Mouse (Mus musculus): ENCODE measurements at regions not wholly inside any gene's neighbourhood (a gene's known extent, or its start where the extent isn't known, plus 50 kb on each side); places are given as distances from the start of the nearest gene placed in this dataset.

DNA sequence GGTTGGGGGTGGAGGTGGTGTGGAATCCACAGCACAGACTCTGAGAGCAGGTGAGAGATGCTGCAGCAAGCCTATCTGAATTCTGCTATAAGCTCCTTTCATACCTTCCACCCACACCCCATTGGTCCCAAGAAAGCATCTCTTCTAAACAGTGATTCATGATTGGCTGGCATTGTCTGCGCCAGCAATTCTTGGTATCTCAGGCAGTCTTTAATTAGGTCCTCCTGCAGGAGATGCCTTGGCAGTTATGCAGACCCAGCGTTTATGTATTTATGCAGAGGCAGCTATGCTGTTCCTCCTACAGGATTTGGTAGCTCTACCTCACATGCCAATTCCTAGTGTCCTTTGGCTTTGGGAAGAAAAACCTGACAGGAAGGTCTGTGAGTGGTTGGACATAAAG lies 162.9 kb upstream of the Gas1 start:
- H3K4me1 ChIP-seq, result peaks cover 6% of the 10 kb centered on the region; the same call in 1 of the 2 replicates
- H3K4me3 ChIP-seq, result no peak overlapping the region
- H3K27ac ChIP-seq (replicated peaks), result no peak overlapping the region
- H3K9me3 ChIP-seq (replicated peaks), result 0 out of 2 replicates have a peak, but pooled peaks cover 4% of the 10 kb centered on the region
- no peaks in the 10 kb centered on the region for H3K27me3 ChIP-seq (ENCODE audit: low read depth, poor library complexity, severe bottlenecking)
- no peaks in the 10 kb centered on the region for H3K36me3 ChIP-seq
- no peak for DNase-seq (ENCODE audit: low spot score)
- WGBS, result 85% methylated on average over 2 of the region's 2 CpGs

DNA sequence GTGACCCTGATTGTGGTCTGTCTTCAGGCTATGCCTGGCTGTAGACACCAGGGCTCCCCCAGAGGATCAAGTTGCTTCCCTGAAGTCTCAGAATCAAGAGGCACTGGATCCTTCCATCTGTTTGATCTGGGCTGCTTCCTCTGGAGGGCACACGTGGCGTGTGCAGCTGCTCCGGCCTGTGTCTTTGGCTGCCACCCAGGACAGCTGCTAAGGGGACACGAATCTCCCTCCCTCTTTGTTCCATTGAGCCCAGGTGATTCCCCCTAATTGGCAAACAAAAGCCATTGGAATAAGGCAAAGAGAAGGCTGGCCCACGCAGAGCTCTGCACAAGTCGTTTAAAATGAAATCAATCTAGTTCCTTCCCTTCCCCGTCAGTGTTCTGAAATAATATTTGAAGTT lies 170.7 kb upstream of the Gas1 start:
- Histone ChIP-seq H3K4me3 (no peak overlapping the region), H3K4me1 (peaks cover 8% of the 10 kb centered on the region), H3K27me3 (ENCODE audit: low read depth, poor library complexity, severe bottlenecking) (no peaks in the 10 kb centered on the region), H3K9me3 (replicated peaks) (no peaks in the 10 kb centered on the region), H3K27ac (replicated peaks) (peak overlapping the region; percentile 55; the same call in 1 of the 2 replicates), H3K36me3 (no peaks in the 10 kb centered on the region)
- 70% methylated on average over 7 of the region's 7 CpGs for WGBS
- no peak for DNase-seq (ENCODE audit: low spot score)

DNA sequence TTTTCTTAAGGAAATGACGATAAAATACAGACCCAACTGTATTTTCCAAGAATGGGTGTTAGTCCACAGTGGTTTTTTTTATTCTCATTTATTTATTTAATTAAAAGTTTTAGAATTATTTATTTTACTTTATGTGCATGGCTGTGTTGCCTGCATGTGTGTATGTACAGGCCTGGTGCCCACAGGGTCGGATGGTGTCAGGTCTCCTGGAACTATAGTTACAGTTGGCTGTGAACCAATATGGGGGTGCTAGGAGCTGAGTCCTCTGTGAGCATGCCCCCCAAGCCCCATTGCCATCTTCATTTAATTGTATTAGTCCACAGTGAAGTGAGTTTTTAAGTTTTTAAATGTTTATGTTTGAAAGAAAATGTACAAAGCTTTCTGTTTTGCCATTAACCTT lies 171.3 kb upstream of the Gas1 start:
- Histone ChIP-seq H3K36me3 (no peaks in the 10 kb centered on the region), H3K4me3 (no peak overlapping the region), H3K4me1 (peaks cover 13% of the 10 kb centered on the region), H3K27ac (replicated peaks) (no peak overlapping the region), H3K9me3 (replicated peaks) (no peaks in the 10 kb centered on the region), H3K27me3 (ENCODE audit: low read depth, poor library complexity, severe bottlenecking) (no peaks in the 10 kb centered on the region)
- DNase-seq (ENCODE audit: low spot score), result no peak
- WGBS, result 91% methylated on average over 2 of the region's 2 CpGs

DNA sequence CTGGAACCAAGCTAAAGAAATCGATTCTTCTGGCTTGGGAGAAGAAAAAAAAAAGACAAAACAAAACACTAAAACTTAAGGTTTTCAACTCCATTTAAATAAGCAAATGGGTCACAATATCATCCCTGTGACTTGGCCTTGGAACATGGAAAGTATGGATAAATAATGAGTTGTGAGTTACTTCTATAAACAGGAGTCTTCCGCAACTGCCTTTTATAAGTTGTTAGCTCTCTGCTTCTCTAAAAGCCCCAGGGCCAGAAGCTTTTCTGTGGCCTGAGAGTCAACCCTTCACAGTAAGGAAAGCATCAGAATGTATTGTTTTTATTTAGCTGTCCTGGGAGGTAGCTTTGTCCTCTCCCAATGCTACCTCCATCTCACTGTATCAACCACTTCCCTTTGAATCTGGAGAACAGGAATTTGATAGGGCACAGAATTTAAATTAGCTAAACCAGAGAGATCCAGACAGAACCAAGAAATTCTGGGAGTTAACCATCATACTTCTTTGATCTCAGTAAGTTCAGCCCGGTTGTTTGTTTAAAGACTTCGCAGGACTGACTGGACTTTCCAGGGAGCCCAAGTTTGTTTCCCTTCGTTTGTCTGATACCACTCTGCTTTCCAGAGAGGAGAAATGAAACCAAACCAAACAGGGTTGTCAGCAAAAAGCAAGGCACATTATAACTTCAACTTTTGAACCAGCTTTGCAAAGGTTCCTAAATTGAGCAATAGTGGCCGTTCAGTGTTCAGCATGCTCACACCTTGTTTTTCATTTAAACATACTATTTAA lies 178.7 kb upstream of the Gas1 start:
- 75% methylated on average over 6 of the region's 6 CpGs for WGBS
- H3K4me1 ChIP-seq, result peaks cover 13% of the 10 kb centered on the region
- no peak overlapping the region for H3K4me3 ChIP-seq
- no peaks in the 10 kb centered on the region for H3K36me3 ChIP-seq
- no peaks in the 10 kb centered on the region for H3K27me3 ChIP-seq (ENCODE audit: low read depth, poor library complexity, severe bottlenecking)
- H3K9me3 ChIP-seq (replicated peaks), result no peaks in the 10 kb centered on the region
- no peak overlapping the region for H3K27ac ChIP-seq (replicated peaks)
- no peak for DNase-seq (ENCODE audit: low spot score)

DNA sequence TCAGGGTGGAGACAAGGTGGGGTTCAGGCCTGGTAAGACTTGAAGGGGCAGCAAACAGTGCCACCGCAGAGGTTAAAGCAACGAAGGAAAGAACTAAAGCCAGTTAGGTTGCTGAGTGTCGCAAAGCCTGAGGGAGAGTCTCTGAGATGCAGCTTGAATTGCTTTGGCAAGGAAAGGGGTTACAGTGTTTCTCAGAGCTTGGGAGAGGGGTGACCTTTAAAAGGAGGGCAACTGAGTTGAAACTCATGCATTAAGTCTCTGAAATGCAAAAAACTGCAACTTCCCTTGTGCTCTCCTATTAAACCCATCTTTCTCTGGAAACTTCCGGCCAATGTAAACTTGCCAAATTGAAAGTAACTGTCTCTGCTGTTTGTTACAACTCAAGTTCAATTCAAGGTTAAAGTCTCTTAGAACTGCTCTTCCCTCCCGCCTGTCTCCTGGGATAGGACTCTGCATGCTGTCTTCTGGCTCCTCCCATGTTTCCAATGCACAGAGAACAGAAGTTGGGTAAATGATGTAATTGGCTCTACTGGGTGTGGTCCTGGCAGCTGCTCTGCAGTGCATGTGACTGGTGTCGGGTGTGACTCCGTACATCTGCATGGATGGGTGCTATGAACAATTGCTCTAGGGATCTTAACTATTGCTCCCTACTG lies 181.4 kb upstream of the Gas1 start:
- no peaks in the 10 kb centered on the region for H3K9me3 ChIP-seq (replicated peaks)
- DNase-seq (ENCODE audit: low spot score), result no peak
- H3K36me3 ChIP-seq, result no peaks in the 10 kb centered on the region
- no peak overlapping the region for H3K27ac ChIP-seq (replicated peaks)
- H3K4me1 ChIP-seq, result peaks cover 5% of the 10 kb centered on the region; the same call in 1 of the 2 replicates
- no peaks in the 10 kb centered on the region for H3K27me3 ChIP-seq (ENCODE audit: low read depth, poor library complexity, severe bottlenecking)
- WGBS, result 87% methylated on average over 7 of the region's 7 CpGs
- H3K4me3 ChIP-seq, result no peak overlapping the region

DNA sequence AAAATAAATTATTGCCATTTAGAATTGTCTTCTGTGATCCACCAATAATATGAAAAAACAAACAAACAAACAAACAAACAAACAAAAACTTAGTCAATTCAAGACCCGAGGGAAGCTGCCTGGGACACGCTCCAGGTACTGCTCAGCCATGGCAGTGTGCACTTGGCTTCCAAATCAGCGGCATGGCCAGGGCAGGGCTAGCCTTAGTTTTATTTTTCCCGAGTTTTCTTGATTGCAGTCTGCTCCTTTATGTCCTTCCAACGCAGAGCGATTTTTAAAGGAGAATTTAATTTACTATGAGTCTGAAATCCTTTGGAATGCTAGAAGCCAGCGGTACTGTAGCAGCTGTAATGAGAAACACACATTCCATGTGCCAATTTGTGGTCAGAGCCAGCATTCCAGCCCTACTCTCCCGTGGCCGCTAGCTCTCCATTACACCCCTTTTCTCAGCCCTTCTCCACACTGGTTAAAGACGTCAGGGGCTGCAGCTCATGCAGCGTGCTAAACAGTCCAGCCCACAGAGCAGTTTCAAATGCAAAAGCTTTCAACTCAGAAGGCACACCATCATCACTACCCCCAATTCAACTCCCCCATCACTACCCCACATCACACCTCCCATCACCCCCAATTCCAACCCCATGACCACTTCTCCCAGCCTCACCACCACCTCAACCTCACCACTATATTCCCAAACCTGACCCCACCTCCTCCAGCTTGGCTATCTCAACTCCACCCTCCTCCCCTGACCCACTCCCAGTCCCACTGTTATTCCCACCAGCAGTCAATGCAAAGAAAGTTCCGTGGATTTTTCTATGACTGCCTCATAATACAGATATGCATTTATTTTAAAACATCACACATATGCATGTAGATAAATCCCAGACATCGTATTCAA lies 187.9 kb upstream of the Gas1 start:
- H3K9me3 ChIP-seq (replicated peaks), result no peaks in the 10 kb centered on the region
- DNase-seq (ENCODE audit: low spot score), result no peak
- H3K27me3 ChIP-seq (ENCODE audit: low read depth, poor library complexity, severe bottlenecking), result no peaks in the 10 kb centered on the region
- H3K27ac ChIP-seq (replicated peaks), result no peak overlapping the region
- no peaks in the 10 kb centered on the region for H3K4me1 ChIP-seq
- no peak overlapping the region for H3K4me3 ChIP-seq
- 71% methylated on average over 13 of the region's 13 CpGs for WGBS
- no peaks in the 10 kb centered on the region for H3K36me3 ChIP-seq

DNA sequence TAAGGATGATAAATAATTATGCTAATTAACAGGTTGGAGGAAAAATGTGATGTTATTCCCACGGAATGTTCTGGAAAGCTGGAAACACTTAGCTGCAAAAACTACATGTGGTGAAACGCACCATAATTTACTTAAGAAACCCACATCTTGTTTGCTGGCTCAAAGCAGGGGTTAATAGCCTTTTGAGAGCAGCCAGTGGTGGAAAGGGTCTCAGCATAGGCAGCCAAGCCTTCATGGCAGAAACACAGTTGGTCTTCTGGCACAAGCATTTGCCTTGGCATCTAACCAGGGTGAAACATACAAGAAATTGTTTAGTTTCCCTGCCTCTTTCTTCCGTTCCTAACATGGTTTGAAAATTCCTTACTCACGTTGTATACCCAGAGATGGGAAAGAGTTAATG lies 192.1 kb upstream of the Gas1 start:
- no peaks in the 10 kb centered on the region for H3K4me1 ChIP-seq
- H3K36me3 ChIP-seq, result no peaks in the 10 kb centered on the region
- H3K4me3 ChIP-seq, result no peak overlapping the region
- H3K27ac ChIP-seq (replicated peaks), result no peak overlapping the region
- H3K9me3 ChIP-seq (replicated peaks), result no peaks in the 10 kb centered on the region
- no peak for DNase-seq (ENCODE audit: low spot score)
- no peaks in the 10 kb centered on the region for H3K27me3 ChIP-seq (ENCODE audit: low read depth, poor library complexity, severe bottlenecking)
- 89% methylated on average over 4 of the region's 4 CpGs for WGBS

DNA sequence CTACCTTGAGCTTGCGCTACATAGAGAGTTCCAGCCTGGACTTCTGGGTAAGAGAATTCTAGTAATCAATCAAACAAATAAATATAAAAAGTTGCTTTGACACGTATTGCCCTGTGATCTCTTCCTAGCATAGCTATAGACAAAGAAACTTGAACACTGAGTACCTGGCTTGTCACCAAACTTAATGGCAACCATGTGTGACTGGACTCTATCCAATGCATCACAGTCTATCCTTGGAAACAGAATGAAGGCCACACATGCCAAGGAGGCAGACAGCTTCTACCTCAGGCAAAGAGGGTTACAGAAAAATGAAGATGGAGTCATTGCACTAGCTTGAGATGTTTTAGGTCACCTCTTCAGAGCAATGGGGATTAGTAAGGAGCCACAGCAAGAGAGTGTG lies 194.5 kb upstream of the Gas1 start:
- H3K4me3 ChIP-seq, result no peak overlapping the region
- WGBS, result 89% methylated on average over 2 of the region's 2 CpGs
- H3K27me3 ChIP-seq (ENCODE audit: low read depth, poor library complexity, severe bottlenecking), result no peaks in the 10 kb centered on the region
- no peaks in the 10 kb centered on the region for H3K9me3 ChIP-seq (replicated peaks)
- no peak for DNase-seq (ENCODE audit: low spot score)
- no peaks in the 10 kb centered on the region for H3K36me3 ChIP-seq
- no peaks in the 10 kb centered on the region for H3K4me1 ChIP-seq
- H3K27ac ChIP-seq (replicated peaks), result no peak overlapping the region

DNA sequence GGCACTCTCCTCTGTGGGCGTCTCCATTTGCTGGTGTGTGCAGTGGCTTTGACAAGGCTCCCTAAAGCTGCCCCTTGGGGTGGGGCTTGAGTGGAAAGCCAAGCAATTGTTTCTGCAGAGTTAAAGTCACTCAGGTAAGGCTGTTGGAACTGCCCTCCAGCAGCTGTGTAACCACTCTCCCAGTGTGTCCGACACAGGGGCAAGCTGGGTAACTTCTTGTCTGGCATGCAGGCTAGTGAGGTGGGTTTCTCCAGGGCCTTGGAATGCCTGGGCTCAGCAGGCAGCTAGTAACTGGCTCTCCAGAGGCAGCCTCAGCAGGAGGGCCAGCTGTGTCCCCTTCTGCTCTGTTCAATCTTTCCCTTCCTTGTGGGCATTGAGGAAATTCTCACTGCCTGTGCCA lies 199.5 kb upstream of the Gas1 start:
- 52% methylated on average over 2 of the region's 2 CpGs for WGBS
- Histone ChIP-seq H3K27me3 (ENCODE audit: low read depth, poor library complexity, severe bottlenecking) (no peaks in the 10 kb centered on the region), H3K9me3 (replicated peaks) (no peaks in the 10 kb centered on the region), H3K27ac (replicated peaks) (no peak overlapping the region), H3K4me3 (no peak overlapping the region), H3K4me1 (no peaks in the 10 kb centered on the region), H3K36me3 (no peaks in the 10 kb centered on the region)
- no peak for DNase-seq (ENCODE audit: low spot score)

DNA sequence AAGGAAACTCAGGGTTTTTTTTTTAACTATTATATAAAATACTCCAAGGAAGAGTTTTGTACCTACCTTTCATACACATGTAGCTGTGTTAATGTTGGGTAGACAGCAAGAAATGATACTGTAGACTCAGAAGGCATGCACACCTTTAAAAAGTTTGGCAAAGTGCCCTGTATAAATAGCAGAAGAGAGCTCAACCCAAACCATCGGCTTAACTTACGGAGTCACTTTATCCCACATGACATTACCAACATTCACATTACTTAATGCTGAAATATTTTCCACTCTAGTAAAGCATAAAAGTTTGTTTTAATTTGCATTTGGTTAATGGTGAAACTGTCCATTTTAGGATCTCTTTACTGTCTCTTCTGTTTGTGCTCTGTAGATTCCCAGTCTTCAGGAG lies 205.7 kb upstream of the Gas1 start:
- no peaks in the 10 kb centered on the region for H3K36me3 ChIP-seq
- 95% methylated on average over 2 of the region's 2 CpGs for WGBS
- no peak overlapping the region for H3K27ac ChIP-seq (replicated peaks)
- H3K9me3 ChIP-seq (replicated peaks), result no peaks in the 10 kb centered on the region
- H3K4me1 ChIP-seq, result no peaks in the 10 kb centered on the region
- DNase-seq (ENCODE audit: low spot score), result no peak
- H3K27me3 ChIP-seq (ENCODE audit: low read depth, poor library complexity, severe bottlenecking), result no peaks in the 10 kb centered on the region
- H3K4me3 ChIP-seq, result no peak overlapping the region

DNA sequence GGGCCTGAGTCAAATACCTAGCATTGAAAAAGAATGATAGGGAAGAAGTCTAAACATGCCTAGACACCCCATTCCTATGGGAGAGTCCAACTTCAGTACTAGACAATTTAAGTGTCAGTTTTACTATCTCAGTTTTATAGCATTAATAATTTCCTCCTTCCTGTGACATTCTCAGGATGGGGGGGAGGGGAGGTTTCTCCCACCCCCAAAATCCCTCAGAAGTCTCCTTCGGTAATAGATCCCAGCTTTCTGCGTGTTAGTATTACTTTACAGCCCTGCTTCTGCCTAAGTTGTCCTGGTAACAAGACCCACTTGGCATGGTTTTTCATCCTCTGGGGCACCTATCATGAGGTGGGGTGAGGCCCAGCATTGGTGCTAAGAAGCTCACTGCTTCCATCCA lies 202.9 kb upstream of the Dapk1 start:
- Histone ChIP-seq H3K9me3 (replicated peaks) (peaks cover 4% of the 10 kb centered on the region; the same call in 1 of the 2 replicates), H3K4me1 (no peaks in the 10 kb centered on the region), H3K27me3 (ENCODE audit: low read depth, poor library complexity, severe bottlenecking) (no peaks in the 10 kb centered on the region), H3K4me3 (no peak overlapping the region), H3K27ac (replicated peaks) (no peak overlapping the region), H3K36me3 (no peaks in the 10 kb centered on the region)
- WGBS, result 100% methylated on average over 2 of the region's 2 CpGs
- DNase-seq (ENCODE audit: low spot score), result no peak

DNA sequence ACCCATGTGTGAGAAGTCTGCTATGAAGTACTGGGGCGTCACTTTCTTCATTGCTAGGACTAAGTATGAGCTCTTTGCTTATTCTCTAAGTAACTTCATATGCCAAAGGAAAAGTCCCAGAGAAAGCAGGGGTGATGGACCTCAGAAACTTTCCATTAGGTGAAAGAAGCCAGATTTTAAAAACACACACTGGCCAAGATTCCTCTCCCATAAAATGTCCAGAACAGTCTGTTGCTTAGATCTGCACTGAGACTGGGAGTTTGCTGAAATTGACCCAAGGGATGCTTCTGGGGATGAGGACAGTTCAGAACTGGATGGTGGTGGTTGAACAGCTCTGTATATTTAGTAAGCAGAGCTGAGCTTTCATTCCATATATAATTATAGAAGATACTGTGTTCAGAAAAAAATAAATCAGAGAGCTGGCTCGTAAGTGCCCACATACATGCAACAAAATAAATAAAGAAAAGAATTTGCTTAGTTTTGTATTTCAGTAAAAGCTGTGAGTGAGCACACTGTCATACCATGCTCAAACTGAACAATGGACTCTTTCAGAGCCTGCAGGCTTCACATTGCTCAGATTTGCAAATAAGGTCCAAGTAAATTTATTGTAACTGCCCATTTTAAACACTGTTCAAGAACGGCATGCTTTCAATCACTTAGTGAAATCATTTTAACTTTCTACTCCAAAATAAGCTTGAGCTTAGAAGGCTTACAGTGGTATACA lies 200.8 kb upstream of the Dapk1 start:
- Histone ChIP-seq H3K36me3 (no peaks in the 10 kb centered on the region), H3K27me3 (ENCODE audit: low read depth, poor library complexity, severe bottlenecking) (no peaks in the 10 kb centered on the region), H3K4me1 (no peaks in the 10 kb centered on the region), H3K4me3 (no peak overlapping the region), H3K27ac (replicated peaks) (no peak overlapping the region), H3K9me3 (replicated peaks) (peaks cover 4% of the 10 kb centered on the region; the same call in 1 of the 2 replicates)
- 89% methylated on average over 3 of the region's 3 CpGs for WGBS
- DNase-seq (ENCODE audit: low spot score), result no peak
